Mouse (Mus musculus) left cerebral cortex, adult 18-20 months (tissue): ENCODE measurements around the gene Plppr1. TPM values are rescaled to one million over a fixed set of nuclear protein-coding genes. Genes with fewer than 3 reads are reported as not detected.
"Not testable (repeated sequence)": the region's sequence is repeated elsewhere in the genome, so short reads cannot be mapped to it uniquely, and the experiment has no call there.

Source experiments
- DNase-seq, 2 experiments: peaks; one replicate each; pipeline ENCODE4 v3.0.0; 2021 to 2022; ENCODE audit warnings: low spot score in 2 of 2, mixed read lengths in 1 of 2
- total RNA-seq, 2 experiments: library from RNA; stranded (reverse); gene quantifications; 2 replicates each; pipeline ENCODE4 v1.2.3; 2021

Gene Plppr1
- total RNA-seq, 2 experiments from 2014 or later: 8.1 to 12.0 TPM

- DNase-seq: no peak
Observed at GRCm38 (mm10) chr4:49350470-49350869, 291.4 kb downstream of the Plppr1 start.

DNA sequence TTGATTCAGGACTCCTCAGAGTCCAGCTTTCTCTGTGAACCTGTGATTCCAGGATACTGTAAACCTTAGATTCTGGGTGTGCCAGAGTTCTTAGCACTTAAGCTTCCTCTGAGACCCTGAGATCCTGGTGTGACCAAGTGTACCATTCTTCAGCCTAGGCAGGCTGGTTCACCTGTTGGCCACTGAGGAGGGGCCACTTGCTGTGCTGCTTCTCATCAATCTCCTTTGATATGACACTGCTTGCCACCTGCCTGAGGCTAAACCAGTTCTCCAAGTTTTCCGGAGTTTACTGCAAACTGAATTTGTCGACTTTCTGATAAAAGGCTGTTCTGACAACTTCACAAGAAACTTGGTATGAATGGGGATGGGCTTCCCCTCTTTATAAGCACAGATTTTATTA is 298.0 kb downstream of the Plppr1 start:
- DNase-seq: no peak

DNA sequence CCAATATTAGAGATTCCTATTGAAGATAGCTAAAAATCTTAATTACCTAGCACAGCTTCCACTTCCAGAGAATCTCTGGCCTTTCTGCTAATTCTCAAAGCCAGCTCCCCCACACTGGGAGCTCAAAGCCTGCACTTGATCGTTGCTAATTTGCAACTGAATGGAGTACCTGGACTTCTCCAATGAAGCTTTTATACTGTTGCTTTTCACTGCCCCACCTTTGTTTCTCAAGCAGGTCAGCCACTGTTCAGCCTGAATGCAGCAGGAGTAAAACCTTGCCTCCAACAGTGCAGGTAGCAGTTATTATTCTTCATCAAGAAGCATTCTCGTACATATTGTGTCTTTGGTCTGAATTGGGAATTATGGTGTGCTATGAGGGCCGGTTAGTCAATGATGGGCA is 309.0 kb downstream of the Plppr1 start:
- DNase-seq: not testable (repeated sequence)

GRCm38 (mm10) chr4:49383576-49384318 is 324.7 kb downstream of the Plppr1 start:
- DNase-seq: not testable (repeated sequence)

- DNase-seq: no peak
Observed at GRCm38 (mm10) chr4:49386873-49387272, 327.8 kb downstream of the Plppr1 start.
